Mouse (Mus musculus): ENCODE measurements around the gene Lbhd1.
"Not testable (repeated sequence)": the region's sequence is repeated elsewhere in the genome, so short reads cannot be mapped to it uniquely, and the experiment has no call there.

The Lbhd1 gene

GRCm38 (mm10) chr19:8883616-8884015 is at the start of gene Lbhd1, which contains the start of gene Gm49403:
Lbhd1 (plus strand) TSS chr19:8883732.
Gm49403 (plus strand) TSS chr19:8883930.
- no peak for DNase-seq (ENCODE audit: low read depth)

GRCm38 (mm10) chr19:8836327-8836726 is 47.2 kb upstream of the Lbhd1 start:
- DNase-seq (ENCODE audit: low read depth), result not testable (repeated sequence)

GRCm38 (mm10) chr19:8837251-8837791 is 46.2 kb upstream of the Lbhd1 start, which contains the start of gene Bscl2:
Bscl2 (plus strand) TSS chr19:8837467.
- peak; percentile 92 for DNase-seq (ENCODE audit: low read depth)

GRCm38 (mm10) chr19:8838041-8838730 is 45.3 kb upstream of the Lbhd1 start:
- no peak for DNase-seq (ENCODE audit: low read depth)

GRCm38 (mm10) chr19:8839103-8839907 is 44.2 kb upstream of the Lbhd1 start, which contains the start of gene Gng3:
Gng3 (minus strand) TSS chr19:8839194.
- DNase-seq (ENCODE audit: low read depth), result peak; percentile 31

GRCm38 (mm10) chr19:8839908-8840791 is 43.4 kb upstream of the Lbhd1 start:
- peak; percentile 76 for DNase-seq (ENCODE audit: low read depth)

- DNase-seq (ENCODE audit: low read depth), result no peak
These were observed 42.5 kb upstream of the Lbhd1 start for GRCm38 (mm10) chr19:8841012-8841411.

GRCm38 (mm10) chr19:8842961-8843360 is 40.6 kb upstream of the Lbhd1 start:
- no peak for DNase-seq (ENCODE audit: low read depth)

GRCm38 (mm10) chr19:8844371-8845129 is 39.0 kb upstream of the Lbhd1 start:
- DNase-seq (ENCODE audit: low read depth), result peak; percentile 91

GRCm38 (mm10) chr19:8848356-8848755 is 35.2 kb upstream of the Lbhd1 start:
- DNase-seq (ENCODE audit: low read depth), result no peak

- DNase-seq (ENCODE audit: low read depth), result no peak
These were observed 33.1 kb upstream of the Lbhd1 start, which contains the start of gene Lrrn4cl for GRCm38 (mm10) chr19:8850402-8850901. Lrrn4cl (plus strand) TSS chr19:8850768.

GRCm38 (mm10) chr19:8851639-8852038 is 31.9 kb upstream of the Lbhd1 start:
- DNase-seq (ENCODE audit: low read depth), result no peak

GRCm38 (mm10) chr19:8852236-8852928 is 31.1 kb upstream of the Lbhd1 start:
- no peak for DNase-seq (ENCODE audit: low read depth)

GRCm38 (mm10) chr19:8853117-8853516 is 30.4 kb upstream of the Lbhd1 start:
- DNase-seq (ENCODE audit: low read depth), result no peak

GRCm38 (mm10) chr19:8857689-8858088 is 25.8 kb upstream of the Lbhd1 start:
- DNase-seq (ENCODE audit: low read depth), result peak; percentile 68

GRCm38 (mm10) chr19:8859018-8859417 is 24.5 kb upstream of the Lbhd1 start:
- peak; percentile 75 for DNase-seq (ENCODE audit: low read depth)

GRCm38 (mm10) chr19:8864265-8864664 is 19.3 kb upstream of the Lbhd1 start:
- no peak for DNase-seq (ENCODE audit: low read depth)

GRCm38 (mm10) chr19:8870381-8870780 is 13.2 kb upstream of the Lbhd1 start:
- DNase-seq (ENCODE audit: low read depth), result not testable (repeated sequence)

- DNase-seq (ENCODE audit: low read depth), result no peak
These were observed 12.7 kb upstream of the Lbhd1 start for GRCm38 (mm10) chr19:8870838-8871237.

Measured in induced T-regulatory cell, adult 2 months (primary cell).